Mouse (Mus musculus) hindbrain, embryonic 15.5 days (tissue): ENCODE results near the gene Tspan4. TPM values are rescaled to one million over a fixed set of nuclear protein-coding genes. Genes with fewer than 3 reads are reported as not detected.

Experiments
- ATAC-seq: fragments of 200-750 bp; cut with Nextera tagmentation; 2 replicates; pipeline ENCODE4 v1.8.0; 2017; ENCODE audit warnings: low read depth, moderate number of reproducible peaks, moderate TSS enrichment; ENCODE audit not compliant: low FRiP score
- H3K27ac ChIP-seq: fragments of 300-500 bp; sonication (generic); replicated peaks from 2 replicates; pipeline ENCODE4 v1.5.1; 2015; ENCODE audit warnings: mild to moderate bottlenecking, inconsistent platforms
- H3K27me3 ChIP-seq: fragments of 300-500 bp; sonication (generic); 2 replicates; pipeline ENCODE4 v1.6.1; 2015; ENCODE audit warnings: control low read depth, inconsistent platforms
- H3K36me3 ChIP-seq: fragments of 300-500 bp; sonication (generic); 2 replicates; pipeline ENCODE4 v1.6.1; 2015; ENCODE audit warnings: control low read depth, inconsistent platforms
- H3K4me1 ChIP-seq: fragments of 300-500 bp; sonication (generic); replicated peaks from 2 replicates; pipeline ENCODE4 v1.6.1; 2015; ENCODE audit warnings: control low read depth, inconsistent platforms
- H3K4me2 ChIP-seq: fragments of 300-500 bp; sonication (generic); 2 replicates; pipeline ENCODE4 v1.6.1; 2015; ENCODE audit warnings: moderate library complexity, mild to moderate bottlenecking, inconsistent platforms
- H3K4me3 ChIP-seq: fragments of 300-500 bp; sonication (generic); 2 replicates; pipeline ENCODE4 v1.5.1; 2015; ENCODE audit warnings: mild to moderate bottlenecking, inconsistent platforms
- H3K9ac ChIP-seq: fragments of 300-500 bp; sonication (generic); 2 replicates; pipeline ENCODE4 v1.6.1; 2015; ENCODE audit warnings: inconsistent platforms
- H3K9me3 ChIP-seq: fragments of 300-500 bp; sonication (generic); 2 replicates; pipeline ENCODE4 v1.6.1; 2016; ENCODE audit warnings: control low read depth, inconsistent platforms
- WGBS: fragments of 180-500 bp; shearing (Covaris S2); methylation state at CpG from one replicate; pipeline ENCODE4 v1.1.7; 2015; 5-methylcytosine and 5-hydroxymethylcytosine counted together
- polyA plus RNA-seq: library from polyadenylated mRNA; unstranded; fragments of >200 nt; fragmentation: Nextera tagmentation; extraction: Ambion mirVana; gene quantifications from 2 replicates; pipeline ENCODE4 v1.2.1, GENCODE M21; 2015

Tspan4 gene
- polyA plus RNA-seq, 1 experiment from 2014 or later = 63.2 TPM

- H3K4me1 ChIP-seq = peaks cover 57% of the 10 kb centered on the region
- H3K4me3 ChIP-seq = no peak overlapping the region
- 89% methylated on average over 6 of the region's 6 CpGs for WGBS
- no peak overlapping the region for H3K4me2 ChIP-seq
- H3K27me3 ChIP-seq = peaks cover 7% of the 10 kb centered on the region
- H3K36me3 ChIP-seq = peaks cover 17% of the 10 kb centered on the region
- no peaks in the 10 kb centered on the region for H3K9me3 ChIP-seq
- no peak overlapping the region for H3K27ac ChIP-seq
- no peak for ATAC-seq
- no peak overlapping the region for H3K9ac ChIP-seq
Observed at GRCm38 (mm10) chr7:141472763-141473162, 2.3 kb upstream of the Tspan4 start.

DNA sequence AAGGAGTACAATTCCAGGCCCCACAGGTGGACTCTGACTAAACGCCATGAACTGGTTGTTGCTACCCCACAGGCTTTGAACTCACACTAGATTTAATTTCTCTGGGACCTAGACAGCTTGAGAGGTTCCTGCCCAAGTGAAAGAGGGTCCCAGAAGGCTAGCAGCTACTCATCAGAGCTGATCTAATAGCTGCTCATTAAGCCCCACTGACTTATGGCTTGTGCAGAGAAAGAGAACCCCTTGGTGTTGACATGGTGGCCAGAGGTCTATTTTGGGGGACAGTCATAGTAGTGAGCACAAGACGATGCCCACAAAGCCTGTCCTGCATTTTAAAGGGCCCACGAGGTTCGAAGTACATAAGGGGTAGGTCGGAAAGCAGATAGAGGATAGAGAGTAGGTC lies 880 bp upstream of the Tspan4 start:
- ATAC-seq = no peak
- Histone ChIP-seq H3K36me3 (peaks cover 17% of the 10 kb centered on the region), H3K9me3 (no peaks in the 10 kb centered on the region), H3K9ac (peak overlapping the region; percentile 86), H3K27me3 (peaks cover 7% of the 10 kb centered on the region), H3K4me3 (peak overlapping the region; percentile 87), H3K4me2 (peak overlapping the region; percentile 93), H3K4me1 (peaks cover 43% of the 10 kb centered on the region), H3K27ac (peak overlapping the region; percentile 84)
- 10% methylated on average over 5 of the region's 5 CpGs for WGBS

- WGBS = 2% methylated on average over 12 of the region's 12 CpGs
- Histone ChIP-seq H3K9me3 (no peaks in the 10 kb centered on the region), H3K4me2 (peak overlapping the region; percentile 93), H3K4me3 (peak overlapping the region; percentile 87), H3K27ac (peak overlapping the region; percentile 84), H3K27me3 (peaks cover 7% of the 10 kb centered on the region), H3K36me3 (peaks cover 17% of the 10 kb centered on the region), H3K9ac (peak overlapping the region; percentile 86), H3K4me1 (peaks cover 36% of the 10 kb centered on the region)
- no peak for ATAC-seq
Observed at GRCm38 (mm10) chr7:141475805-141476158, 742 bp downstream of the Tspan4 start.

DNA sequence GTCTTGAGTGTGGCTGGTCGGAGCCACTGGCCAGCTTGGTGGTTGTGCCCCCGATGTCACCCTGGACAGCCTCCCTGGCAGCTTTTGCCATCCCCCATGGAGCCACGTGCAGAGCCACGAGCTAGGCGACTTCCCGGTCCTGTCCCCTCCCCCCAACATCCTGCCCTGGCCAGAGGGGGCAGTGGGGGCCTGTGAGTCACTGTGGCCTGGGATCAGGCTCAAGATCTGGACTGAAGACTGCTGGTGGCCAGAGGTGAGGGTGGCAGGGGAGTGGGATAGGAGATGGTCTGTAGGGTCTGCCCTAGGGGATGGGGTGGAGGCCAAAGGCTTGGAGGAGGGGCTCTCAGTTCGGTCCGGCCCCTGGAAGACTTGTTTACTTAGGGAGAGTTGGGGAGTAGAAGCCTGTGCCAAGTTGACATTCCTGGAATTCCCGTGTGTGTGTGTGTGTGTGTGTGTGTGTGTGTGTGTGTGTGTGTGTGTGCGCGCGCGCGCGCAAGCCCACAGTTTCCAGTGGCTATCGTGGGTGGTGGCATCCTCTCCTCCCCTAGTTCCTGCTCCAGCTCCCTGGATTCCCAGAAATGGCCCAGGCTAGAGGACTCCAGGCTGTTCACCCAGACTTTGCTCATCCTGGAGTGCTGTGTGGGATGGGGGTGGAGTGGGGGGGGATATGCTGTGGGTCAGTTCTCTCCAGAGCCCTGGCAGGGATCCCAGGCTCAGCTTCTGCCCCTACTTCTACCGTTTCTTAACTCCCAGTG lies 1.4 kb downstream of the Tspan4 start:
- peak overlapping the region; percentile 87 for H3K4me3 ChIP-seq
- peaks cover 39% of the 10 kb centered on the region for H3K4me1 ChIP-seq
- no peak overlapping the region; the same call in 1 of the 2 replicates for H3K9ac ChIP-seq
- H3K36me3 ChIP-seq = peaks cover 11% of the 10 kb centered on the region
- H3K27me3 ChIP-seq = peaks cover 7% of the 10 kb centered on the region
- 1% methylated on average over 12 of the region's 17 CpGs for WGBS
- no peaks in the 10 kb centered on the region for H3K9me3 ChIP-seq
- no peak for ATAC-seq
- peak overlapping the region; percentile 69 for H3K27ac ChIP-seq
- peak overlapping the region; percentile 93 for H3K4me2 ChIP-seq

DNA sequence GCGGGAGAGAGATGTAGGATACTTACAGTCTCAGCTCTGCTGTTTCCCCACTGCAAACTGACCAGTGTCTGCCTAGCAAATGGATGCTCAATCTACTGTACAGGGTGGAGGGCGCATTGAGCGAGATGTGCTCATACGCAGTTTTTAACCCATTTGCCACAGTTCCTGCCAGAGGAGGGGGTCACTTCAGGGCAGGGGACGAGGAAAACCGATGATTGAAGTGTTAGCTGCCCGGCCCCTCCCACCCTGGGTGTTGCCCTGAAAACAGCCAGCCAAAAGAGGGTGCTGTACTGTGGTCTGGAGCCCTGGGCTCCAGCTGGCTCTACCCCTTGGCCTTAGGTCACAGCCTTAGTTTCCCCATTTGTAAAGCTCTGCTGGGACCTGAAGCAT lies 1.9 kb downstream of the Tspan4 start:
- ATAC-seq = no peak
- H3K36me3 ChIP-seq = peaks cover 9% of the 10 kb centered on the region
- 21% methylated on average over 7 of the region's 7 CpGs for WGBS
- H3K4me3 ChIP-seq = no peak overlapping the region
- peak overlapping the region; percentile 93 for H3K4me2 ChIP-seq
- H3K4me1 ChIP-seq = peaks cover 44% of the 10 kb centered on the region
- no peak overlapping the region for H3K9ac ChIP-seq
- H3K27me3 ChIP-seq = peaks cover 7% of the 10 kb centered on the region
- H3K27ac ChIP-seq = peak overlapping the region; percentile 52; the same call in 1 of the 2 replicates
- H3K9me3 ChIP-seq = no peaks in the 10 kb centered on the region

- ATAC-seq = no peak
- no peaks in the 10 kb centered on the region for H3K9me3 ChIP-seq
- no peak overlapping the region; the same call in 1 of the 2 replicates for H3K4me2 ChIP-seq
- no peak overlapping the region for H3K4me3 ChIP-seq
- H3K4me1 ChIP-seq = peaks cover 52% of the 10 kb centered on the region
- H3K27me3 ChIP-seq = peaks cover 7% of the 10 kb centered on the region
- H3K9ac ChIP-seq = no peak overlapping the region
- peaks cover 1% of the 10 kb centered on the region; the same call in 1 of the 2 replicates for H3K36me3 ChIP-seq
- H3K27ac ChIP-seq = no peak overlapping the region; the same call in 1 of the 2 replicates
- WGBS = 72% methylated on average over 4 of the region's 4 CpGs
Observed at GRCm38 (mm10) chr7:141477578-141478269, 2.7 kb downstream of the Tspan4 start.

DNA sequence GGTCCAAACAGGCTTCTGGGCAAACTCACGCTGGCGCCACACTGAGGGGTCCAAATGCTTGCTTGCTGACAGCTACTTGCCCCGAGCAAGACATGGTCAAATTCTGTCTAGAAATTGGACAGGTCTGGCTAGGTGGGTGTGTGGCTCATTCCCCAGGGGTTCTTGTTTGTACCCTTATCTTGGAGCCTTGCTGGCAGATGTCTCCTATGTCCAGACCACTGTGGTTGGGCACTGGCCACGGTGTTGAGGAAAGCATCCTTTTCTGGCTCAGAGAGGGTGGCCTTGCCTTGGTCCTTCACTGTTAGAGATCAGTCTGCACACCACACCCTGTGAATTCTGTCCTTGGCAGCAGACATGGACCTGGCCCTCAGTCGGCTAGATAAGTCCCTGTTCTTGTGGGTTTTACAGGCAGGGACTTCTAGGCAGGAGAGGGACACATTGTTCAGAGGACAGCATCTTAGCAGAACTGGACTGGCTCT lies 3.3 kb downstream of the Tspan4 start:
- peaks cover 7% of the 10 kb centered on the region for H3K27me3 ChIP-seq
- H3K4me3 ChIP-seq = no peak overlapping the region
- H3K9ac ChIP-seq = no peak overlapping the region
- H3K4me2 ChIP-seq = no peak overlapping the region; the same call in 1 of the 2 replicates
- H3K27ac ChIP-seq = no peak overlapping the region
- WGBS = 78% methylated on average over 5 of the region's 5 CpGs
- H3K4me1 ChIP-seq = peaks cover 56% of the 10 kb centered on the region
- ATAC-seq = no peak
- no peaks in the 10 kb centered on the region for H3K9me3 ChIP-seq
- H3K36me3 ChIP-seq = no peaks in the 10 kb centered on the region

GRCm38 (mm10) chr7:141480842-141481497 lies 5.9 kb downstream of the Tspan4 start:
- Histone ChIP-seq H3K36me3 (no peaks in the 10 kb centered on the region), H3K27ac (peak overlapping the region; percentile 82), H3K27me3 (peaks cover 4% of the 10 kb centered on the region), H3K4me1 (peaks cover 61% of the 10 kb centered on the region), H3K9me3 (no peaks in the 10 kb centered on the region), H3K9ac (peak overlapping the region; percentile 18), H3K4me3 (peak overlapping the region; percentile 75), H3K4me2 (peak overlapping the region; percentile 93)
- 8% methylated on average over 10 of the region's 10 CpGs for WGBS
- peak; percentile 28 for ATAC-seq

DNA sequence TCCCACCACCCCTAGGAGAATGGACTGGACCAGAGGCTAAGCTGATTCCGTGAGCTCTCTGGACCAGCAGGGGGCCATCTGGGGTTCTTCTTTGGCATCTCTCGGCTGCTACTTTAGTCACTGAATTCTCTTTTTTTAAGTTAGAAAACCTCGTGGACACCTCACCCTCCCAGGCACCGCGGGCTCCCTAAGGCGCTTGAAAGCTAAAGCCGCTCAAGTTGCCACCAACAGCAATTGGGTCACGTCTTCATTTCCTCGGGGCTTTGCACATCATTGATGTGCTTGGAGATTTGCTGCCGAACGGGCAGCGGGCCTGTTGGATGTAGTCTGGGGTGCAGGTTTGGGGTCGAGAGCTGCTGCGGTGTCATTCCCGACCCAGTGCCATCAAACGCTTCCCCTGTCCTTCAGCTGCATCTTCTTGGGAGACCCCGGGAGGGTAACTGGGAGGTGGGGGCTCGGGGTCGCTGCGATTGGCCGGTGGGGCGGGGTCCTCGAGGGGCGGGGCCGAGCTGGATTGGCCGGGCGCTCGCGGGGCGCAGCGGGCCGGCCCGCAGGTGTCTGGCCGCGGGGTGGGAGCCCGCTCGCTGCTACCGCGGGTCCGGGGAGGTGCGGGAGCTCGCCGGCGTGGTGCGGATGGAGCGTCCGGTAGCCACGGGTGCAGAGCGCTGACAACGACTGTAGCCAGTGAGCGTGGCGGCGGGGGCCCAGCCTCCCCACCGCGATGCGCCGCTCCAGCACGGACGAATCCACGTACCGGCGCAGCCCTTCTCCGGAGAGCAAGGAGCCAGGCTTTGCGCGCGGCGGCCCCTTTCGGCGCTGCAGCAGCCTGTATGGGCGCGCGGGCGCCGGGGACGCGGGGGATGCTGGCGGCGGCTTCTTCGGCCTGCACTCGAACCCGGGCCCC lies 6.7 kb downstream of the Tspan4 start:
- Histone ChIP-seq H3K4me3 (peak overlapping the region; percentile 75), H3K4me2 (peak overlapping the region; percentile 93), H3K27ac (peak overlapping the region; percentile 82), H3K27me3 (no peaks in the 10 kb centered on the region), H3K9me3 (no peaks in the 10 kb centered on the region), H3K4me1 (peaks cover 61% of the 10 kb centered on the region), H3K36me3 (no peaks in the 10 kb centered on the region), H3K9ac (peak overlapping the region; percentile 71)
- peak; percentile 63 for ATAC-seq
- WGBS = under 1% methylated on average over 81 of the region's 81 CpGs

DNA sequence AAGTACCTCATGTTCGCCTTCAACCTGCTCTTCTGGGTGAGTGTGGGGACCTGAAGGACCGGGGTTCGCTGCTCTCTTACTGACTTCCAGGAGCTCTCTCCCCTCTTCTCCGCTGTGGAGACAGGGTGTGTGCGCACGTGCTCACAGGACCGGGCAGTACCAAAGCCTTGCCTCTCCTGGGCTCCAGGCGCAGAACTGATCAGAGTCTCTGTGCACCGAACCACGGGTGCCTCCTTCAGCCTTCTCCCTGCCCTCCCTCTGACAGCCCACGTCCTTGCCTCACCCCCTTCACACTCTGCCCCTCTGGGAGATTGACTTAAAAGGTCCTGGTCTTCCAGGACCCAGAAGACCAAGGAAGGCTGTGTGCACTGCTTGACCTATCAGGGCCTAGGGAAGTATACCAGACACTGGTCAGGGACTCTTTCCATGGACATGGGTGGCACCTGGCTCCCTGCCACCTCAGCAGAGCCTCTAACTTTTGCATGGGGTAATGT lies 7.5 kb downstream of the Tspan4 start:
- no peaks in the 10 kb centered on the region for H3K27me3 ChIP-seq
- peak; percentile 20; the same call in 1 of the 2 replicates for ATAC-seq
- no peaks in the 10 kb centered on the region for H3K36me3 ChIP-seq
- H3K4me2 ChIP-seq = peak overlapping the region; percentile 93
- WGBS = 4% methylated on average over 11 of the region's 11 CpGs
- H3K4me1 ChIP-seq = peaks cover 68% of the 10 kb centered on the region
- H3K9me3 ChIP-seq = no peaks in the 10 kb centered on the region
- peak overlapping the region; percentile 82 for H3K27ac ChIP-seq
- peak overlapping the region; percentile 71 for H3K9ac ChIP-seq
- H3K4me3 ChIP-seq = peak overlapping the region; percentile 75

GRCm38 (mm10) chr7:141483114-141483653 lies 8.1 kb downstream of the Tspan4 start:
- Histone ChIP-seq H3K36me3 (no peaks in the 10 kb centered on the region), H3K4me1 (peaks cover 68% of the 10 kb centered on the region), H3K4me2 (peak overlapping the region; percentile 93), H3K27ac (no peak overlapping the region), H3K4me3 (peak overlapping the region; percentile 75), H3K9me3 (no peaks in the 10 kb centered on the region), H3K27me3 (no peaks in the 10 kb centered on the region), H3K9ac (no peak overlapping the region)
- no peak; the same call in 1 of the 2 replicates for ATAC-seq
- 81% methylated on average over 6 of the region's 6 CpGs for WGBS
